Mouse (Mus musculus) embryonic fibroblast, embryonic 13.5 days (primary cell): ENCODE measurements around the gene Mboat1. TPM values are rescaled to one million over a fixed set of nuclear protein-coding genes. Genes with fewer than 3 reads are reported as not detected.

Source experiments
- H3K27ac ChIP-seq: 2 replicates; pipeline ENCODE4 v1.5.1; 2012; ENCODE audit warnings: low read length, control low read depth, inconsistent platforms; ENCODE audit not compliant: insufficient read depth
- H3K4me1 ChIP-seq: 2 replicates; pipeline ENCODE4 v1.6.1; 2011; ENCODE audit warnings: low read length; ENCODE audit not compliant: control insufficient read depth, insufficient read depth
- H3K4me3 ChIP-seq: 2 replicates; pipeline ENCODE4 v1.5.1; 2011; ENCODE audit warnings: mild to moderate bottlenecking, control low read depth, low read length; ENCODE audit not compliant: insufficient read depth
- CTCF ChIP-seq: IDR thresholded peaks from 2 replicates; pipeline ENCODE4 v1.5.1; 2011; ENCODE audit warnings: mild to moderate bottlenecking, control low read depth, low read length, moderate library complexity, borderline replicate concordance; ENCODE audit not compliant: insufficient read depth
- POLR2A ChIP-seq: IDR thresholded peaks from 2 replicates; pipeline ENCODE4 v1.6.1; 2011; ENCODE audit warnings: low read depth, mild to moderate bottlenecking, control low read depth, low read length, moderate library complexity
- polyA plus RNA-seq: library from polyadenylated mRNA; stranded (reverse); fragments of >200 nt; gene quantifications from 2 replicates; pipeline ENCODE4 v1.2.4, GENCODE M21; 2011; ENCODE audit warnings: low read depth; ENCODE audit not compliant: missing spikeins, insufficient read length

Mboat1 gene
- polyA plus RNA-seq, 1 experiment, result 12.5 TPM

DNA sequence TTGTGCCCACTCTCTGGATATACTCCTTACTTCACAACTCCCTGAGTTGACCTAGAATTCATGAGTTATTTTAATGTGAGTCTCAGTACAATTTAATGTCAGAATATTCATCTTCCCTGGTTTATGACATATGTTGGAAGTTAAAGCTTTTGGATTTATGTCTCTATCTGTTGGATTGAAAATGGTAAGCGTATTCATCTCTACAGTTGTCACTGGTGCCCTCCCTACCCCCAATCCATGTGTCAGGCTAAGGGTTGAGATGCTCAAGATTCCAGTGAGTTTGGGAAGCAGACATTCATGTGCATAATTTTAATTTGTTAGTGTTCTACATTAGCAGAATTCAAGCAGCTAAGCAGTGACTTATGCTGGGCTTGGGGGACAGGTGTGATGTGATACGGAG lies 64.4 kb downstream of the Mboat1 start:
- no peak for TF ChIP-seq CTCF
- no peak for TF ChIP-seq POLR2A
- H3K27ac ChIP-seq, result no peak overlapping the region
- no peak overlapping the region for H3K4me3 ChIP-seq
- H3K4me1 ChIP-seq, result 0 out of 2 replicates have a peak, but pooled peaks cover 2% of the 10 kb centered on the region

DNA sequence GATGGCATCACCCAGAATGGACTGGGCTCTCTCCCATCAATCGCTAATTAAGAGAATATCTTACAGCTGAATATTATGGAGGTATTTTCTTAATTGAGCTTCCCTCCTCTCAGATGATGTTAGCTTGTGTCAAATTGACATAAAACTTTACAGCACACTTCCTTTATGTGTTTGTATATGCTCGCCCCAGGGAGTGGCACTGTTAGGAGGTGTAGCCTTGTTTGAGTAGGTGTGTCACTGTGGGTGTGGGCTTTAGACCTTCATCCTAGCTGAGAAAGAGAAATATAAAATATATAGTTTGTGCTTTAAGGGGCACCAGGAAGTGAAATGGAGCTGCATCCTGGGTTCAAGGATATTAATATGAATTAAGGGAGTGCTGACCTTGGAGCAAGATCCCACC lies 66.7 kb downstream of the Mboat1 start:
- Histone ChIP-seq H3K4me1 (0 out of 2 replicates have a peak, but pooled peaks cover 2% of the 10 kb centered on the region), H3K4me3 (no peak overlapping the region), H3K27ac (no peak overlapping the region)
- no peak for TF ChIP-seq CTCF
- TF ChIP-seq POLR2A, result no peak

DNA sequence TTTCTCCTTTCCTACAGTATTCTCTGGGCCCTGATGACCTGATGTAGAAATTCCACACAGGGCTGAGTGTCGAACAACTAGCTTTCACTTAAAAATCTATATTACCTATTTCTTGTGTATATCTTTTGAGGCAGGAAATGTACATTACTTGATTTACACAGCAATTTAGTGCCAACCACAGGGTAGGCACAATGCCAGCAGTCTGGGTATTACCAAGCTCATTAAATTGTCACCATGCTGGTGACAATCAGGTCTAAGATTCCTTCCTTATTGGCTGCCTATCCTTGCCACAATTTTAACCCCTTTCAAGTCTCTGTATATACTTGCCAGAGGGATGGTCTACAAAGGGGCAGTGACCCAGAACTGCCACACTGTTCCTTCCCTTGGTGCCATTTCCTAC lies 71.9 kb downstream of the Mboat1 start:
- Histone ChIP-seq H3K4me3 (no peak overlapping the region), H3K4me1 (0 out of 2 replicates have a peak, but pooled peaks cover 2% of the 10 kb centered on the region), H3K27ac (no peak overlapping the region)
- TF ChIP-seq CTCF (no peak), POLR2A (no peak)

DNA sequence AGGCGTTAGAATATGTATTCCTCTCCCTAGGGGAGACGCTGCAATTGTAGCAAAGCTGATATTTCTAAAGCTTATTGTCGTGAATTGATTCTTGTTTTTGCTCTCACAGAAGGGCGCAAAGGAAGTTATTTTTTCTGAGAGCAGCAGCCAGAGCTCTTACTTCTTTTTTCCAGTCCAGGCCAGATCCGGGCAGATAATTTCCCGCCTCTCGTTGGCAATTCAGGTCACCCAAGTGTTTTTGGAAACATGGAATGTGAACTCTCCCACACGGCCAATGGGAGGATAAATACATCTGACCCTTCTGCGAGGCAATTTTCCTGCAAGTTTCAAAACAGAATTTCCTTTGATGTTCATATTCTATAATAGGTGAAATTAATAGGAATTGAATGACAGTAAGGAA lies 77.0 kb downstream of the Mboat1 start:
- TF ChIP-seq CTCF, result no peak
- no peak for TF ChIP-seq POLR2A
- H3K4me1 ChIP-seq, result no peaks in the 10 kb centered on the region
- no peak overlapping the region for H3K27ac ChIP-seq
- H3K4me3 ChIP-seq, result no peak overlapping the region

DNA sequence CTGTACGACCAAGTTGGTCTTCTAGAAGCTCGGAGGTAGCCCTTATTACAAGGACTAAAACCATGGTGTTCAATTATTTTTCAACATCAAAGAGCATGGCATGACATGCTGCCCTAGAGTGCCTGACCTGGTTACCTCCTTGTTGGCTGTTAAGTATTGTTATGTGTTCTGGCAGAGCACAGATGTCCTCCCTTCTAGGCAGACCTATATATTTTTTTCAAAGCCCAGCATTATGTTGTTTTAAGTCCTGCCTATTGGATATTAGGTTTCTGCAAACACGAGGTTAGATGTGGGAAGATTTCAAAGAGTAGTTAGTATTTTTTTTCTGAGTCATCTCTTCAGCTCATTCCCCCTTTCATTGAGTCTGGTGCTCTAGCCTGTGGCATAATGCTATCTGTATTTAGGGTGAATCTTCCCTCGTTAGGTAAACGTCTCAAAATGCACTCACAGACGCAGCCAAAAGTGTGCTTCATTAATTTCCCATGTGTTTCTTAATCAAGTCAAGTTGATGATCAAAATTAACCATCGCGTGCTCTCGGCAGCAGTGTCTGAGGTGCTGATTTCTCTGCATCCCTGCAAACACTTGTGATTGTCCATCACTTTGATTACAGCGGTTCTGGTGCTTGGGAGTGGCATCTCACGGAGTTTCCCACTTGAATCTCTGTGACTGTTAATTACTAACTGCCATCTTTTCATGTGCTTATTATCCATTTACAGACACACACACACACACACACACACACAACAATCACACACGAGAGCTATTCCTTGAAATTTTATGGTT lies 81.5 kb downstream of the Mboat1 start:
- H3K4me1 ChIP-seq, result peaks cover 7% of the 10 kb centered on the region; the same call in 1 of the 2 replicates
- H3K27ac ChIP-seq, result no peak overlapping the region
- no peak overlapping the region for H3K4me3 ChIP-seq
- TF ChIP-seq POLR2A, result no peak
- TF ChIP-seq CTCF, result no peak

DNA sequence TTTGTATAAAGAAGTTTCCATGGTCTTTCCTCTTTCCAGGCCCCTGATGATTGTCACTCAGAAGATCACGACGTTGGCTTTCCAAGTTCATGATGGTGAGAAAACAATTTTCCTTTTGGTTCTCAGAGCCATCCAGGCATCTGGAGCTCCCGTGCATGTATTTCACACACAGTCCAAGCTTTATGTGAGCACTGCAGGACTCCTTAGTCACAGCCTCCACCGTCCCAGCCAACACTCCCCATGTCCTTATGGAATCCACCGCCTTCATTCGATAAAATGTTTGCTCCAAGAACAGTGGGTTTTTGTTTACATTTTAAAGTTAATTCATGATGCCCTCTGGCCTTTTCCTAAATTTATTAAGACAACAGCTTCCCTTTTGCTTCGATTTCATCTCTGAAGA lies 83.3 kb downstream of the Mboat1 start:
- Histone ChIP-seq H3K4me3 (no peak overlapping the region), H3K4me1 (peaks cover 7% of the 10 kb centered on the region; the same call in 1 of the 2 replicates), H3K27ac (no peak overlapping the region)
- no peak for TF ChIP-seq CTCF
- no peak for TF ChIP-seq POLR2A

DNA sequence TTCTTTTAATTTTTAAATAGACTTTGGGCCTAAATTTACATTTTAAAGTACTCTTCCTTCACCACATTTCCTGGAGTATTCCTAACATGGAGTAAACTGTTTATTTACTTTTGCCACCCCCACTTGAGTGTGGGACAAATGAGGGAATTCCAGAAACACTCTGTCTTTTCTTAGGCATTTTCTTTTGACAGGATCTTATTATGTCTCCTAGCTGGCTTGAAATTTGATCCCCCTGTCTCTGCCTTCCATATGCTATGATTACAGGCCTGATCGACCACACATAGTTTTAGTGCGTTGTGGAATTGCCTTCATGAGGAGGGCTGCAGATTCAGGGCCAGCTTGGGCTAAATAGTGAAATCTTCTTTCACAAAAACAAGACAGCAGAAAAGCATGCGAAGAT lies 85.0 kb downstream of the Mboat1 start:
- Histone ChIP-seq H3K4me1 (peaks cover 7% of the 10 kb centered on the region; the same call in 1 of the 2 replicates), H3K27ac (no peak overlapping the region)

DNA sequence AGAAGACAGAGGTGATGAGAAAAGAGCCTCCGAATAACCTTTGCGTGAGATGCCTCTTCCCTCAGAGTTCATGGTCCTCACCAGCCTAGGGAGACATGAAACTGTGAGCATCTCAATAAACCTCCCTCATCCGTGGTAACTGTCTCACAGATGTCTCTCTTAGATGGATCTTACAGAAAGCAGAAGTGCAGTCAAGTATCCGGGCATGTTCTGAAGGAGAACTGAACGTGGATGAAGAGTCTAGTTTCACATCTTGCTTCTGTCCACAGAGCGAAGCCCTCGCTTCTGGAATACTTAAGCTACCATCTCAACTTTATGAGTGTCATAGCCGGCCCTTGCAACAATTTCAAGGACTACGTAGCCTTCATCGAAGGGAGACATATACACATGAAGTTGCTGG lies 87.8 kb downstream of the Mboat1 start:
- peaks cover 12% of the 10 kb centered on the region for H3K4me1 ChIP-seq
- H3K4me3 ChIP-seq, result no peak overlapping the region
- TF ChIP-seq CTCF (no peak), POLR2A (no peak)
- H3K27ac ChIP-seq, result no peak overlapping the region

More for the DNA sequence above, 85.0 kb downstream of the Mboat1 start:
- TF ChIP-seq POLR2A (no peak), CTCF (no peak)
- H3K4me3 ChIP-seq, result no peak overlapping the region

DNA sequence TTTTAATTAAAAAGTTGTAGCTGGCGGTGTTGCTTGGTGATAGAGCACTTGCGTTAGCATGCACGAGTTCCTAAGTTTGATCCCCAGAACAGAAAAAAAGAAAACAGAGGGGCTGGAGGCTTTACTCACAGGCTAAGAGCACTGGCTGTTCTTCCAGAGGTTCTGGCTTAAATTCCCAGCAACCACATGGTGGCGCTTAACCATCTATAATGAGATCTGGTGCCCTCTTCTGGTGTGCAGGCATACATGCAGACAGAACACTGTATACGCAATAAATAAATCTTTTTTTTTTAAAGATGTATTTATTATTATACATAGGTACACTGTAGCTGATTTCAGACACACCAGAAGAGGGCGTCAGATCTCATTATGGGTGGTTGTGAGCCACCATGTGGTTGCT lies 88.4 kb downstream of the Mboat1 start:
- Histone ChIP-seq H3K4me3 (no peak overlapping the region), H3K4me1 (peaks cover 17% of the 10 kb centered on the region), H3K27ac (no peak overlapping the region)
- TF ChIP-seq CTCF (no peak), POLR2A (no peak)

DNA sequence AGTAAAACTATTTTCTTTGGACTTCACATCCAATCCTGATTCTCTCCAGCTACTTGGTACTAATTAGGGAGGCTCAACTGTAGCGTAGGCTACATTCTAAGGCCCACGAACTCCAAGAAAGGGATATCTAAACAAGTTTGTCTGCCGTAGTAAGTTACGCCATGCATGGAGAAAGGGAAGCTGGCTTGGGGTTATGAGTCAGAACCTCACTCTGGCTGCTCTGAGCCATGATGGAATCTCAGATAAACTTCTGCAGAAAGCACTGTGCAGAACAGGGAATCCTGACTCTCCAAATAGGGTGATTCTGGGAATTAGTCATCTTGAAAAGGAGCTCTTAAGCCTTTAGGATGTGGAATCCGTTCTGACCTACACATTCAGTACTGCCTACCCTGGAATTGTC lies 92.5 kb downstream of the Mboat1 start:
- Histone ChIP-seq H3K27ac (peak overlapping the region; percentile 49; the same call in 1 of the 2 replicates), H3K4me1 (peaks cover 11% of the 10 kb centered on the region)
- no peak for TF ChIP-seq CTCF
- TF ChIP-seq POLR2A, result no peak

More for the DNA sequence above, 92.5 kb downstream of the Mboat1 start:
- no peak overlapping the region for H3K4me3 ChIP-seq
